In genomic region chr9:45300422-45301104, GRCm38 (mm10) we compare ENCODE assay signal across 8 mouse cellular contexts. TPM values are rescaled to one million over a fixed set of nuclear protein-coding genes. Genes with fewer than 3 reads are reported as not detected.
A peak's percentile ranks its signal among the peaks of the same experiment; 100 is the strongest.
DNase-seq lines count a peak whose midpoint lies in the region; ATAC-seq and TF ChIP-seq lines count a peak whose summit lies in the region.

No protein-coding gene starts in this region.

- intact Hi-C loops in heart, postnatal 10 days (cut with DNase I) = loop anchor here (1.0 to 10.0 kb wide), 5 partner anchors 44 to 454 kb away; no protein-coding TSS in a partner anchor

- TF ChIP-seq CTCF in CH12.LX (conservative IDR thresholded peaks at IDR 0.05 in 1 of 2, IDR thresholded peaks at IDR 0.05 in 1 of 2; ENCODE audit: low read depth in 2 of 2, low read length in 2 of 2) = peak; percentile 75 to 86
- peak; percentile 87 for TF ChIP-seq CTCF in liver, postnatal 0 days (IDR thresholded peaks at IDR 0.05; ENCODE audit: low read depth)

- peak overlapping the region; percentile 27; the same call in 1 of the 2 replicates for H3K4me2 ChIP-seq in CH12.LX (ENCODE audit: insufficient read depth, low read depth, poor library complexity, severe bottlenecking)
- H3K4me2 ChIP-seq in forebrain, embryonic 12.5 days = peak overlapping the region; percentile 51
- peak overlapping the region; percentile 61 for H3K4me2 ChIP-seq in liver, postnatal 0 days (ENCODE audit: low read depth, low read length)
- peak overlapping the region; percentile 56 for H3K4me2 ChIP-seq in neural tube, embryonic 14.5 days (ENCODE audit: low read depth, low read length)

- dilution Hi-C loops in CH12.LX (cut with MboI; ENCODE audit: extremely low pct_ligation_motif_present, extremely low pct_unique_long_range_greater_than_20kb, low sequenced_read_pairs) = no loop called here

- peak; percentile 83 for ATAC-seq in forebrain, embryonic 12.5 days (ENCODE audit: low FRiP score)
- ATAC-seq in liver, postnatal 0 days = peak; percentile 82
- peak; percentile 93 for ATAC-seq in neural tube, embryonic 14.5 days (ENCODE audit: low read depth)

- no peak for TF ChIP-seq EP300 in CH12.LX (IDR thresholded peaks at IDR 0.05; ENCODE audit: low read length)
- TF ChIP-seq EP300 in liver, postnatal 0 days (IDR thresholded peaks at IDR 0.05; ENCODE audit: low read depth) = peak; percentile 30; the same call in 1 of the 2 replicates

- in situ Hi-C loops in CH12.LX (cut with MboI; ENCODE audit: low pct_ligation_motif_present, low pct_unique_long_range_greater_than_20kb, low sequenced_read_pairs) = loop anchor here (5.0 to 10.0 kb wide), 2 partner anchors 92 to 224 kb away; no protein-coding TSS in a partner anchor

- H3K9me3 ChIP-seq in CH12.LX (replicated peaks; ENCODE audit: low read length) = no peaks in the 10 kb centered on the region
- H3K9me3 ChIP-seq in forebrain, embryonic 12.5 days = no peaks in the 10 kb centered on the region
- H3K9me3 ChIP-seq in liver, postnatal 0 days (ENCODE audit: low read length) = no peaks in the 10 kb centered on the region
- no peaks in the 10 kb centered on the region for H3K9me3 ChIP-seq in neural tube, embryonic 14.5 days (ENCODE audit: control insufficient read depth, low read length)

- peak; percentile 89 for TF ChIP-seq RAD21 in CH12.LX (IDR thresholded peaks at IDR 0.05; ENCODE audit: low read depth, low read length)

- WGBS in forebrain, embryonic 12.5 days = 17% methylated on average over 20 of the region's 20 CpGs
- 6% methylated on average over 20 of the region's 20 CpGs for WGBS in large intestine, adult 2 months
- WGBS in liver, postnatal 0 days (ENCODE audit: insufficient replicate concordance) = 11% methylated on average over 20 of the region's 20 CpGs
- WGBS in neural tube, embryonic 14.5 days = 20% methylated on average over 20 of the region's 20 CpGs

- H3K4me1 ChIP-seq in CH12.LX (ENCODE audit: control insufficient read depth in 1 of 2, insufficient read depth in 2 of 2) = peaks cover 23 to 58% of the 10 kb centered on the region in 2 experiments
- no peaks in the 10 kb centered on the region for H3K4me1 ChIP-seq in forebrain, embryonic 12.5 days
- 0 out of 2 replicates have a peak, but pooled peaks cover 3% of the 10 kb centered on the region for H3K4me1 ChIP-seq in liver, postnatal 0 days (ENCODE audit: insufficient read depth)
- H3K4me1 ChIP-seq in neural tube, embryonic 14.5 days (ENCODE audit: control insufficient read depth, insufficient read depth, low read length) = peaks cover 4% of the 10 kb centered on the region; the same call in 1 of the 2 replicates

- H3K4me3 ChIP-seq in CH12.LX (replicated peaks in 1 of 3; ENCODE audit: low read depth in 2 of 3, low read length in 2 of 3, poor library complexity in 1 of 3) = peak overlapping the region in 2 of 3 experiments; percentile 6 to 46
- H3K4me3 ChIP-seq in forebrain, embryonic 12.5 days (replicated peaks) = peak overlapping the region; percentile 28
- H3K4me3 ChIP-seq in liver, postnatal 0 days (ENCODE audit: low read depth, low read length) = no peak overlapping the region
- H3K4me3 ChIP-seq in neural tube, embryonic 14.5 days (ENCODE audit: low read depth, low read length) = no peak overlapping the region

- H3K27me3 ChIP-seq in CH12.LX (replicated peaks) = no peaks in the 10 kb centered on the region
- 0 out of 2 replicates have a peak, but pooled peaks cover 3% of the 10 kb centered on the region for H3K27me3 ChIP-seq in forebrain, embryonic 12.5 days
- H3K27me3 ChIP-seq in liver, postnatal 0 days (ENCODE audit: insufficient read depth, low read length) = no peaks in the 10 kb centered on the region
- H3K27me3 ChIP-seq in neural tube, embryonic 14.5 days (ENCODE audit: control insufficient read depth, insufficient read depth, low read length) = no peaks in the 10 kb centered on the region

- peak overlapping the region; percentile 20; the same call in 1 of the 2 replicates for H3K9ac ChIP-seq in CH12.LX (ENCODE audit: insufficient read depth, low read depth)
- no peak overlapping the region for H3K9ac ChIP-seq in forebrain, embryonic 12.5 days
- H3K9ac ChIP-seq in liver, postnatal 0 days (replicated peaks) = no peak overlapping the region
- no peak overlapping the region for H3K9ac ChIP-seq in neural tube, embryonic 14.5 days (replicated peaks; ENCODE audit: low read depth, low read length)

- H3K36me3 ChIP-seq in CH12.LX (replicated peaks in 1 of 2; ENCODE audit: control insufficient read depth in 1 of 2, insufficient read depth in 1 of 2, low read length in 1 of 2) = no peaks in the 10 kb centered on the region
- H3K36me3 ChIP-seq in forebrain, embryonic 12.5 days (replicated peaks) = no peaks in the 10 kb centered on the region
- no peaks in the 10 kb centered on the region for H3K36me3 ChIP-seq in liver, postnatal 0 days (replicated peaks; ENCODE audit: insufficient read depth, low read length)
- no peaks in the 10 kb centered on the region for H3K36me3 ChIP-seq in neural tube, embryonic 14.5 days (ENCODE audit: control insufficient read depth, insufficient read depth, low read length)

- peak; percentile 96 for DNase-seq in CH12.LX (ENCODE audit: extremely low read depth)
- peak; percentile 67 for DNase-seq in c-Kit-positive CD71-positive TER-119-negative erythroid progenitor cells, embryonic 14.5 days (ENCODE audit: low read depth)
- peak; percentile 94 to 97 for DNase-seq in heart, postnatal 10 days
- DNase-seq in large intestine, adult 2 months (ENCODE audit: low read depth, low spot score) = peak; percentile 70
- peak; percentile 91 for DNase-seq in liver, postnatal 0 days
- DNase-seq in testis, postnatal 10 days (ENCODE audit: low spot score) = peak; percentile 97

- TF ChIP-seq POLR2A in CH12.LX (IDR thresholded peaks at IDR 0.05; ENCODE audit: low read depth, low read length) = peak; percentile 63

- H3K79me2 ChIP-seq in CH12.LX (replicated peaks; ENCODE audit: control insufficient read depth, extremely low read depth, insufficient read depth, poor library complexity, severe bottlenecking) = no peaks in the 10 kb centered on the region

- H3K27ac ChIP-seq in CH12.LX (ENCODE audit: insufficient read depth, low read depth) = peak overlapping the region; percentile 61
- H3K27ac ChIP-seq in forebrain, embryonic 12.5 days = no peak overlapping the region
- H3K27ac ChIP-seq in liver, postnatal 0 days (ENCODE audit: low read depth) = no peak overlapping the region
- peak overlapping the region; percentile 40; the same call in 1 of the 2 replicates for H3K27ac ChIP-seq in neural tube, embryonic 14.5 days (ENCODE audit: low read depth, low read length)

TF ChIP-seq in CH12.LX, 34 proteins besides CTCF, POLR2A, EP300 and RAD21 (continues in another document):
- TF ChIP-seq TCF12 (IDR thresholded peaks at IDR 0.05; ENCODE audit: low read depth, low read length) (peak; percentile 65), E2F4 (IDR thresholded peaks at IDR 0.05; ENCODE audit: insufficient replicate concordance, low read depth, low read length) (no peak), JUN (IDR thresholded peaks at IDR 0.05; ENCODE audit: insufficient read depth, low read depth, low read length) (peak; percentile 78), CHD1 (IDR thresholded peaks at IDR 0.05; ENCODE audit: low read depth, low read length) (no peak), RCOR1 (conservative IDR thresholded peaks at IDR 0.05; ENCODE audit: low read depth, low read length) (no peak), MAX (IDR thresholded peaks at IDR 0.05; ENCODE audit: low read length) (peak; percentile 64; the same call in 1 of the 2 replicates), ETS1 (conservative IDR thresholded peaks at IDR 0.05; ENCODE audit: low read depth, low read length) (peak; percentile 92), PAX5 (IDR thresholded peaks at IDR 0.05; ENCODE audit: low read length) (no peak), NELFE (IDR thresholded peaks at IDR 0.05; ENCODE audit: low read depth, low read length) (no peak), SMC3 (IDR thresholded peaks at IDR 0.05; ENCODE audit: low read depth, low read length) (peak; percentile 77), MAFK (IDR thresholded peaks at IDR 0.05; ENCODE audit: insufficient replicate concordance, low read length) (peak; percentile 92), KAT2A (IDR thresholded peaks at IDR 0.05; ENCODE audit: insufficient replicate concordance, low read length) (no peak), MXI1 (IDR thresholded peaks at IDR 0.05; ENCODE audit: low read depth, low read length) (no peak), ZC3H11A (IDR thresholded peaks at IDR 0.05; ENCODE audit: low read depth, low read length) (0 out of 2 replicates have a peak, but pooled peaks have one; percentile 11), NRF1 (IDR thresholded peaks at IDR 0.05; ENCODE audit: low read depth, low read length) (peak; percentile 64), IRF4 (IDR thresholded peaks at IDR 0.05; ENCODE audit: low read depth, low read length) (peak; percentile 77), JUND (conservative IDR thresholded peaks at IDR 0.05; ENCODE audit: low read depth, low read length) (peak; percentile 79), MYC (IDR thresholded peaks at IDR 0.05; ENCODE audit: low read depth, low read length) (peak; percentile 61; the same call in 1 of the 2 replicates), ZKSCAN1 (IDR thresholded peaks at IDR 0.05; ENCODE audit: borderline replicate concordance, low read depth, low read length) (no peak), ELF1 (IDR thresholded peaks at IDR 0.05; ENCODE audit: low read depth, low read length) (peak; percentile 79)

RNA-seq across cellular contexts. Expression of gene Tmprss13, which starts 18.3 kb away (rescaled TPM):
- total RNA-seq in CH12.LX (2012; rRNA removed) (not detected in 2 replicates), CH12.LX (2014; rRNA removed) (not detected in 2 replicates)
- polyA plus RNA-seq in CH12.LX (2012; ENCODE audit: insufficient read length, low read depth) = not detected in 2 replicates
- polyA plus RNA-seq in forebrain, embryonic 12.5 days (2016; fragmentation: Nextera tagmentation; extraction: Ambion mirVana) = 0.08 TPM in 1 of 2 replicates, not detected in the other
- 1 to 10 TPM in 1 of 2 experiments, under 1 TPM in 1; 0.50 to 1.3 TPM for total RNA-seq in heart, postnatal 10 days (2021)
- polyA plus RNA-seq in large intestine, adult 2 months (2012; rRNA removed) = not detected in 2 replicates
- not detected in 2 replicates for polyA plus RNA-seq in liver, postnatal 0 days (2015; fragmentation: Nextera tagmentation; extraction: Ambion mirVana)
- polyA plus RNA-seq in neural tube, embryonic 14.5 days (2014; fragmentation: Nextera tagmentation; extraction: Ambion mirVana) = 0.05 TPM in 1 of 2 replicates, not detected in the other

RNA-seq across cellular contexts. Expression of gene Il10ra, which starts 31.6 kb away (rescaled TPM):
- total RNA-seq in CH12.LX (2012; rRNA removed) (3.4 and 3.9 TPM in 2 replicates), CH12.LX (2014; rRNA removed) (3.1 and 3.7 TPM in 2 replicates)
- 4.5 and 5.1 TPM in 2 replicates for polyA plus RNA-seq in CH12.LX (2012; ENCODE audit: insufficient read length, low read depth)
- polyA plus RNA-seq in forebrain, embryonic 12.5 days (2016; fragmentation: Nextera tagmentation; extraction: Ambion mirVana) = 0.54 and 0.63 TPM in 2 replicates
- total RNA-seq in heart, postnatal 10 days (2021) = 1 to 10 TPM; 1.3 TPM
- 6.0 and 7.7 TPM in 2 replicates for polyA plus RNA-seq in large intestine, adult 2 months (2012; rRNA removed)
- polyA plus RNA-seq in liver, postnatal 0 days (2015; fragmentation: Nextera tagmentation; extraction: Ambion mirVana) = 2.4 and 2.7 TPM in 2 replicates
- 0.56 and 1.4 TPM in 2 replicates for polyA plus RNA-seq in neural tube, embryonic 14.5 days (2014; fragmentation: Nextera tagmentation; extraction: Ambion mirVana)

Comparison
In these comparisons a context has a peak if more than half of its experiments do, and no peak if none do; other contexts are left out.
1. H3K27ac ChIP-seq: peak in CH12.LX (single experiment) and neural tube, embryonic 14.5 days (single experiment); none in forebrain, embryonic 12.5 days (single experiment) and liver, postnatal 0 days (single experiment).
2. H3K4me3 ChIP-seq: peak in CH12.LX (2 of 3) and forebrain, embryonic 12.5 days (single experiment); none in liver, postnatal 0 days (single experiment) and neural tube, embryonic 14.5 days (single experiment).
3. Peak in every context shown above with its lines, with median percentiles within 50 percentile points of each other: DNase-seq, H3K4me2 ChIP-seq and ATAC-seq.